Mouse (Mus musculus): ENCODE results near the gene Coq6.

GRCm38 (mm10) chr12:84336963-84337625 lies 24.4 kb upstream of the Coq6 start:
- no peak for TF ChIP-seq CTCF (IDR thresholded peaks at IDR 0.05; ENCODE audit: extremely low read depth, insufficient read depth, insufficient read length, insufficient replicate concordance)
- TF ChIP-seq POLR2A (IDR thresholded peaks at IDR 0.05; ENCODE audit: low read depth, low read length): no peak

Data from spleen, adult 2 months (tissue).